Mouse (Mus musculus) left cerebral cortex, postnatal 36 days (tissue): ENCODE data around the gene Kirrel3. TPM values are rescaled to one million over a fixed set of nuclear protein-coding genes. Genes with fewer than 3 reads are reported as not detected.

ENCODE experiments used
- DNase-seq, 2 experiments: peaks; one replicate each; pipeline ENCODE4 v3.0.0; 2021 to 2022; ENCODE audit warnings: low spot score in 2 of 2, mixed read lengths in 1 of 2
- intact Hi-C: fragments of 180-260 bp; cut with DNase I; formaldehyde crosslinking; loops from one replicate; pipeline ENCODE4 v1.15.1; 2025
- total RNA-seq, 2 experiments: library from RNA; stranded (reverse); gene quantifications; 2 replicates each; pipeline ENCODE4 v1.2.3; 2021

The Kirrel3 gene
- total RNA-seq, 2 experiments from 2014 or later, result 61.2 to 65.2 TPM

- intact Hi-C loops, result no loop called here
Observed at GRCm38 (mm10) chr9:34957691-34958090, 472.0 kb downstream of the Kirrel3 start.

GRCm38 (mm10) chr9:34958183-34958830 lies 472.6 kb downstream of the Kirrel3 start:
- peak; percentile 26 to 37 for DNase-seq
- intact Hi-C loops, result no loop called here

More at GRCm38 (mm10) chr9:34957691-34958090, 472.0 kb downstream of the Kirrel3 start:
- DNase-seq, result peak; percentile 25 to 26

- intact Hi-C loops, result no loop called here
- DNase-seq, result no peak
Observed at GRCm38 (mm10) chr9:34960736-34961135, 475.0 kb downstream of the Kirrel3 start.

GRCm38 (mm10) chr9:34961171-34961570 lies 475.5 kb downstream of the Kirrel3 start:
- intact Hi-C loops, result no loop called here

GRCm38 (mm10) chr9:34962251-34962650 lies 476.6 kb downstream of the Kirrel3 start:
- no peak for DNase-seq
- intact Hi-C loops, result no loop called here

More at GRCm38 (mm10) chr9:34961171-34961570, 475.5 kb downstream of the Kirrel3 start:
- no peak for DNase-seq

- intact Hi-C loops, result no loop called here
- no peak for DNase-seq
Observed at GRCm38 (mm10) chr9:34963593-34963992, 477.9 kb downstream of the Kirrel3 start.

- DNase-seq, result no peak
- intact Hi-C loops, result no loop called here
Observed at GRCm38 (mm10) chr9:34964172-34965040, 478.7 kb downstream of the Kirrel3 start.

GRCm38 (mm10) chr9:34965041-34965415 lies 479.3 kb downstream of the Kirrel3 start:
- no peak for DNase-seq
- intact Hi-C loops, result no loop called here

GRCm38 (mm10) chr9:34967772-34968171 lies 482.1 kb downstream of the Kirrel3 start:
- intact Hi-C loops, result no loop called here
- DNase-seq, result no peak

- intact Hi-C loops, result no loop called here
- no peak for DNase-seq
Observed at GRCm38 (mm10) chr9:34969881-34970490, 484.3 kb downstream of the Kirrel3 start.

GRCm38 (mm10) chr9:34974326-34974725 lies 488.6 kb downstream of the Kirrel3 start:
- no peak for DNase-seq
- intact Hi-C loops, result no loop called here

- intact Hi-C loops, result no loop called here
- DNase-seq, result no peak
Observed at GRCm38 (mm10) chr9:34975245-34975644, 489.6 kb downstream of the Kirrel3 start.

GRCm38 (mm10) chr9:34976596-34977462 lies 491.1 kb downstream of the Kirrel3 start:
- intact Hi-C loops, result no loop called here
- DNase-seq, result no peak

GRCm38 (mm10) chr9:34977700-34978099 lies 492.0 kb downstream of the Kirrel3 start:
- no peak for DNase-seq
- intact Hi-C loops, result no loop called here

GRCm38 (mm10) chr9:34978229-34978628 lies 492.5 kb downstream of the Kirrel3 start:
- intact Hi-C loops, result no loop called here
- DNase-seq, result no peak

GRCm38 (mm10) chr9:34980516-34981265 lies 495.0 kb downstream of the Kirrel3 start:
- DNase-seq, result no peak
- intact Hi-C loops, result no loop called here

- no peak for DNase-seq
- intact Hi-C loops, result loop anchor here (2.0 kb wide), 1 partner anchor 33 kb away; no protein-coding TSS in a partner anchor
Observed at GRCm38 (mm10) chr9:34983513-34984462, 498.1 kb downstream of the Kirrel3 start.

GRCm38 (mm10) chr9:34986156-34986555 lies 500.5 kb downstream of the Kirrel3 start:
- peak; percentile 49 to 54 for DNase-seq
- intact Hi-C loops, result no loop called here
